Mouse (Mus musculus): Measurements from ENCODE around the gene Irx4. TPM values are rescaled to one million over a fixed set of nuclear protein-coding genes. Genes with fewer than 3 reads are reported as not detected.

Gene Irx4
- polyA plus RNA-seq, 2 experiments: 7.4 to 8.9 TPM

GRCm38 (mm10) chr13:73261036-73261730 lies 904 bp downstream of the Irx4 start:
- Histone ChIP-seq H3K9me3 (ENCODE audit: control insufficient read depth, low read length) (no peaks in the 10 kb centered on the region), H3K4me2 (replicated peaks; ENCODE audit: low read depth, low read length, severe bottlenecking) (peak overlapping the region; percentile 89), H3K4me1 (ENCODE audit: control insufficient read depth, insufficient read depth, low read length) (peaks cover 10% of the 10 kb centered on the region; the same call in 1 of the 2 replicates), H3K9ac (ENCODE audit: low read depth, low read length, severe bottlenecking) (peak overlapping the region; percentile 49; the same call in 1 of the 2 replicates), H3K4me3 (replicated peaks; ENCODE audit: low read length) (peak overlapping the region; percentile 44), H3K27me3 (ENCODE audit: control insufficient read depth, insufficient read depth, low read length) (peaks cover 90% of the 10 kb centered on the region), H3K27ac (replicated peaks; ENCODE audit: low read depth, low read length) (no peak overlapping the region), H3K36me3 (ENCODE audit: control insufficient read depth, insufficient read depth, low read length) (no peaks in the 10 kb centered on the region)
- no peak for TF ChIP-seq POLR2A (IDR thresholded peaks at IDR 0.05; ENCODE audit: borderline replicate concordance, extremely low read depth, insufficient read depth, insufficient read length)
- 6% methylated on average over 23 of the region's 25 CpGs for WGBS
- DNase-seq (ENCODE audit: low spot score): no peak
- ATAC-seq (ENCODE audit: low FRiP score, low read depth): no peak

DNA sequence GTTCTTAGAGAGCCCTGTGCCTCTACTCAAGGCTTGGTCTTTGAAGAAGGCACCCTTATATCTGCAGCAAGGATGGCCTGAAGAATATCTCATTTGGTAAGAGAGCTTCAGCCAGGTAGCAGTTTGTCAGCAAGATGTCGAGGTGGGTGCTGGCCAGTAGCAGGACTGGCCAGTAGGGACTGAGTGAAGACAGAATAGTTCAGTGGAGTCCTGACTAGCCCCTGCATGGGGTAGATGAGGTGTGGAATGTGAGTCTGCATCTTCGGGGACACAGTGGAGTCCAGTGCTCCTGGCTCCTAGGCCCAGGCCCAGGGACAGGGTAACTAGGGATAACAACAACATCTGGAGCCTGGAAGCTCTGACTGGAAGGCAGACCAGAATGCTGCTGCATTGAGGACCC lies 1.6 kb downstream of the Irx4 start:
- no peak overlapping the region for H3K9ac ChIP-seq (ENCODE audit: low read depth, low read length, severe bottlenecking)
- DNase-seq (ENCODE audit: low spot score): no peak
- peaks cover 97% of the 10 kb centered on the region for H3K27me3 ChIP-seq (ENCODE audit: control insufficient read depth, insufficient read depth, low read length)
- no peak overlapping the region; the same call in 1 of the 2 replicates for H3K4me2 ChIP-seq (replicated peaks; ENCODE audit: low read depth, low read length, severe bottlenecking)
- no peak overlapping the region for H3K27ac ChIP-seq (replicated peaks; ENCODE audit: low read depth, low read length)
- H3K9me3 ChIP-seq (ENCODE audit: control insufficient read depth, low read length): no peaks in the 10 kb centered on the region
- WGBS: 17% methylated on average over 2 of the region's 2 CpGs
- ATAC-seq (ENCODE audit: low FRiP score, low read depth): no peak
- no peaks in the 10 kb centered on the region for H3K36me3 ChIP-seq (ENCODE audit: control insufficient read depth, insufficient read depth, low read length)
- H3K4me3 ChIP-seq (replicated peaks; ENCODE audit: low read length): no peak overlapping the region
- peaks cover 10% of the 10 kb centered on the region; the same call in 1 of the 2 replicates for H3K4me1 ChIP-seq (ENCODE audit: control insufficient read depth, insufficient read depth, low read length)
- TF ChIP-seq POLR2A (IDR thresholded peaks at IDR 0.05; ENCODE audit: borderline replicate concordance, extremely low read depth, insufficient read depth, insufficient read length): no peak

DNA sequence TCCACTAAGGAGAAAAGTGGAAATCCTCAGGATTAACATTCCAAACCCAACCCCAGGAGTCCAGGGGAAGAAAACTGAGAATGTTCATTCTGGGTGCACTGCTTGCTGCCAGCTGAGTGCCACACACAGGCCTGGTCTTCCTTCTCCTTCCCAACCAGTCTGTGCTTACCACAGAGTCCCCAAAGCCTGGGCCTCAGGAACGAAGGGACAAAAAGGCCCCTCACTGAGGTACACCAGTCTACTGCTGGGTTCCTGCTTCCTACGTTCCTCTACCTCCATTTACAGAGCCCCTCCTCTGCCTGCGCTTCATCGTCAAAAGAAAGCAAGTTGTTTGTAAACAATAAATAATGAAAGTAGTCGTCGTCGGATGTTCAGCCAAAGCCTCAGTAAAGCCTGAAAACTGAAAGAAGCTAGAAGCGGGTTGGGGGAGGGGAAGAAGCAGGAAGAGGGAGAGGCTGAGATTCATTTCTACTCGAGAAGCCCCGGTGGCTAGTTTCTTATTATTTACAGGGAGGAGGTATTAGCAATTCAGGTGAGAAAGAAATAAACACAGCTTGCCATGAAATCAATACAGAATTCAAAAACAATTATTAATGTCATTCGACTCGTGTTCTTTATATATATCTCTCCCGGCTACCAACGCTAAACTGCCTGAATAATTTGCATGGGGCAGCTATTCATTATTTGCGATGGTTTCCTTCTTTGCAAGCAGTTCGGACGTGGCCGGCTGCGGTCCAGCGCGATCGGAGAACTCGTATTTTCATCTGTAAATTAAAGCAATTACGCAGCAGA lies 2.3 kb downstream of the Irx4 start:
- ATAC-seq (ENCODE audit: low FRiP score, low read depth) (no peak), DNase-seq (ENCODE audit: low spot score) (no peak)
- Histone ChIP-seq H3K4me3 (replicated peaks; ENCODE audit: low read length) (peak overlapping the region; percentile 17), H3K4me2 (replicated peaks; ENCODE audit: low read depth, low read length, severe bottlenecking) (peak overlapping the region; percentile 13; the same call in 1 of the 2 replicates), H3K9me3 (ENCODE audit: control insufficient read depth, low read length) (no peaks in the 10 kb centered on the region), H3K27ac (replicated peaks; ENCODE audit: low read depth, low read length) (no peak overlapping the region), H3K36me3 (ENCODE audit: control insufficient read depth, insufficient read depth, low read length) (no peaks in the 10 kb centered on the region), H3K4me1 (ENCODE audit: control insufficient read depth, insufficient read depth, low read length) (peaks cover 10% of the 10 kb centered on the region; the same call in 1 of the 2 replicates), H3K9ac (ENCODE audit: low read depth, low read length, severe bottlenecking) (no peak overlapping the region), H3K27me3 (ENCODE audit: control insufficient read depth, insufficient read depth, low read length) (peaks cover 100% of the 10 kb centered on the region)
- WGBS: 2% methylated on average over 24 of the region's 24 CpGs
- TF ChIP-seq POLR2A (IDR thresholded peaks at IDR 0.05; ENCODE audit: borderline replicate concordance, extremely low read depth, insufficient read depth, insufficient read length): no peak

DNA sequence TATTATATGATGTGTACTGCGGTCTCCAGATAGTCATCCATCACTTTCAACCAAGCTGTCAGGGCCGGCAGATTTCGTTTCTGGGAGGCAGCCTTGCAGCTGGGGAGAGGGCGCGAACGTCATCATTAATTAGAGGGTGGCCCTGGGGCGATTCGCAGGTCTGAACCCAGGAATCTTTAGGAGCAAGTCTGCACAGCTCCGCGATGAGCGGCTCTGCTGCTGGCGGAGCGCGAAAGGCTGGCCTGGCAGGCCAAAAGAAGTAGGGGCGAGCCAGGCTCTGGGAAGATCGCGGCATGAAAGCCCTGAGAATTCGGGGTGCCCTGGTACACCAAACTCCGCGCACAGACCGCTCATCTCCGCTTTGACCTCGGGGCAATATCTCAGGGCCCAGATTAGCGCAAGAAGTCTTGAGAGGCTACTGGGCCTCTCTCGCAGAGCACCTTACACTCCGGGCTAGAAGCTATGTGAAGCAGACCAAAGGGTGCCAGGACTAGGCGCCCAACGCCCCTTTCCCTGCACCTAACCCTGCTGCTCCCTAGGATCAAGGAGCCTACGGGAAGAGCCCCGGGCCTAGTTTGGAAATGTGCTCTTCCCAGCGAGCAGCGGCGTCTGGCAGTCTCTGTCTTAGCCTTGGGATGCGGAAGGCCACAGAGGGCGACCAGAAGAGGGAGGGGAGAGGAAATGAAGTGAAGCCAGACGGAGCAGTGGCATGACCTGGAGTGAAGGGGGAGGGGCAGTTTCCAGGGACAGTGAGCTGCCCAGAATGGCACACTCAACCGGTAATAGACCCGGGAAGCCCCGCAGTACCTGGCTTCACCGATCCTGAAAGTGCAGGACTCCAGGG lies 3.1 kb downstream of the Irx4 start:
- no peak for ATAC-seq (ENCODE audit: low FRiP score, low read depth)

More for the DNA sequence above, 3.1 kb downstream of the Irx4 start:
- Histone ChIP-seq H3K9me3 (ENCODE audit: control insufficient read depth, low read length) (no peaks in the 10 kb centered on the region), H3K27ac (replicated peaks; ENCODE audit: low read depth, low read length) (no peak overlapping the region), H3K4me3 (replicated peaks; ENCODE audit: low read length) (peak overlapping the region; percentile 17), H3K9ac (ENCODE audit: low read depth, low read length, severe bottlenecking) (no peak overlapping the region), H3K27me3 (ENCODE audit: control insufficient read depth, insufficient read depth, low read length) (peaks cover 100% of the 10 kb centered on the region), H3K36me3 (ENCODE audit: control insufficient read depth, insufficient read depth, low read length) (no peaks in the 10 kb centered on the region), H3K4me1 (ENCODE audit: control insufficient read depth, insufficient read depth, low read length) (peaks cover 10% of the 10 kb centered on the region; the same call in 1 of the 2 replicates), H3K4me2 (replicated peaks; ENCODE audit: low read depth, low read length, severe bottlenecking) (peak overlapping the region; percentile 13; the same call in 1 of the 2 replicates)
- DNase-seq (ENCODE audit: low spot score): no peak
- WGBS: under 1% methylated on average over 40 of the region's 40 CpGs
- no peak for TF ChIP-seq POLR2A (IDR thresholded peaks at IDR 0.05; ENCODE audit: borderline replicate concordance, extremely low read depth, insufficient read depth, insufficient read length)
